Mouse (Mus musculus) neural tube, embryonic 12.5 days (tissue): ENCODE measurements around the gene Aurkb. TPM values are rescaled to one million over a fixed set of nuclear protein-coding genes. Genes with fewer than 3 reads are reported as not detected.

Experiments used
- ATAC-seq: fragments of 200-750 bp; cut with Nextera tagmentation; 2 replicates; pipeline ENCODE4 v1.8.0; 2017; ENCODE audit warnings: low read depth, mild to moderate bottlenecking, moderate TSS enrichment, moderate library complexity; ENCODE audit not compliant: low FRiP score
- H3K27ac ChIP-seq: fragments of 300-500 bp; sonication (generic); 2 replicates; pipeline ENCODE4 v1.5.1; 2016
- H3K27me3 ChIP-seq: fragments of 300-500 bp; sonication (generic); replicated peaks from 2 replicates; pipeline ENCODE4 v1.6.1; 2016; ENCODE audit warnings: mild to moderate bottlenecking
- H3K36me3 ChIP-seq: fragments of 300-500 bp; sonication (generic); 2 replicates; pipeline ENCODE4 v1.6.1; 2016; ENCODE audit warnings: mild to moderate bottlenecking
- H3K4me1 ChIP-seq: fragments of 300-500 bp; sonication (generic); 2 replicates; pipeline ENCODE4 v1.6.1; 2016
- H3K4me2 ChIP-seq: fragments of 300-500 bp; sonication (generic); replicated peaks from 2 replicates; pipeline ENCODE4 v1.6.1; 2016; ENCODE audit warnings: mild to moderate bottlenecking
- H3K4me3 ChIP-seq: fragments of 300-500 bp; sonication (generic); 2 replicates; pipeline ENCODE4 v1.5.1; 2016
- H3K9ac ChIP-seq: fragments of 300-500 bp; sonication (generic); 2 replicates; pipeline ENCODE4 v1.6.1; 2016; ENCODE audit warnings: mild to moderate bottlenecking
- H3K9me3 ChIP-seq: fragments of 300-500 bp; sonication (generic); 2 replicates; pipeline ENCODE4 v1.6.1; 2016; ENCODE audit warnings: mild to moderate bottlenecking
- WGBS: fragments of 180-500 bp; shearing (Covaris S2); methylation state at CpG from one replicate; pipeline ENCODE4 v1.1.7; 2016; 5-methylcytosine and 5-hydroxymethylcytosine counted together
- polyA plus RNA-seq: library from polyadenylated mRNA; unstranded; fragments of >200 nt; fragmentation: Nextera tagmentation; extraction: Ambion mirVana; gene quantifications from 2 replicates; pipeline ENCODE4 v1.2.1, GENCODE M21; 2016

Gene Aurkb
- polyA plus RNA-seq, 1 experiment from 2014 or later, result 98.4 TPM

DNA sequence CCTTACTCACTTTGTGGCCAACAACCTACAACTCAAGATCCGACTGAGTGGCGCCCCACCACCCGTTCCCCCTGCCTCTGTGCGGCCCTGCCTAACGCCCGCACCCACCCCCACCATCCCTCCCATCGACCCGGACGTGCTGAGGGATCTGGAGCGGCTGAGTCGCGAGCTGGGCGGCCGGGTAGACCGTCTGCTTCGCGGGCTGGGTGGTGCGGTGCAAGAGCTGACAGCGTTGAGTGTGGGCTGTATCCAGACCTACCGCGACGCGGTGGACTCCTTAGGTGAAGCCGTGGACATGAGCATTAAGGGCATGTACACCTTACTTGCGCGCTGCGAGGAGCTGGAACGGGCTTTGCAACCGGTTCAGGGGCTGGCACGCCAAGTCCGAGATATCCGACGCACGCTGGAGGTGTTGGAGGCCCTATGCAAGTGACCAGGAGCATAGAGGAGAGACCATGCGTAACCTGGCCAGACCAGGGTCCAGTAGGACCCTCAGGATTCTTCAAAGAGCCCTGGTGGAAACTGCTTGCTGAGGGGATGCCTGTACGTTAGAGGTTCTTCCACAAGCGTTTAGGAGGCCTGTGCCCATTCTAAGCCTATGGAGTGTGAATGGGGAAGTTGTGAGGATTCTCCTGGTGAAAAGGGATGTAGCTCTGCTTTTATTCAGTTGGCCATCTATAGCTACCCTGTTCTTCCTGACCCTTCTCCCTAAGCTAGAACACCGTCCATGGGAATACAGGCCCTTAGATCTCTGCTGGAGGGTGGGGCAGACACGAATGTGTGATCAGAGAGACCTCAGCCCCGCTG lies 15.2 kb downstream of the Aurkb start:
- WGBS, result 2% methylated on average over 40 of the region's 40 CpGs
- H3K9ac ChIP-seq, result peak overlapping the region; percentile 90
- H3K4me2 ChIP-seq, result peak overlapping the region; percentile 97
- H3K9me3 ChIP-seq, result no peaks in the 10 kb centered on the region
- peak overlapping the region; percentile 71; the same call in 1 of the 2 replicates for H3K27ac ChIP-seq
- no peaks in the 10 kb centered on the region for H3K36me3 ChIP-seq
- peak overlapping the region; percentile 75 for H3K4me3 ChIP-seq
- H3K4me1 ChIP-seq, result peaks cover 29% of the 10 kb centered on the region
- ATAC-seq, result no peak; the same call in 1 of the 2 replicates
- no peaks in the 10 kb centered on the region for H3K27me3 ChIP-seq

DNA sequence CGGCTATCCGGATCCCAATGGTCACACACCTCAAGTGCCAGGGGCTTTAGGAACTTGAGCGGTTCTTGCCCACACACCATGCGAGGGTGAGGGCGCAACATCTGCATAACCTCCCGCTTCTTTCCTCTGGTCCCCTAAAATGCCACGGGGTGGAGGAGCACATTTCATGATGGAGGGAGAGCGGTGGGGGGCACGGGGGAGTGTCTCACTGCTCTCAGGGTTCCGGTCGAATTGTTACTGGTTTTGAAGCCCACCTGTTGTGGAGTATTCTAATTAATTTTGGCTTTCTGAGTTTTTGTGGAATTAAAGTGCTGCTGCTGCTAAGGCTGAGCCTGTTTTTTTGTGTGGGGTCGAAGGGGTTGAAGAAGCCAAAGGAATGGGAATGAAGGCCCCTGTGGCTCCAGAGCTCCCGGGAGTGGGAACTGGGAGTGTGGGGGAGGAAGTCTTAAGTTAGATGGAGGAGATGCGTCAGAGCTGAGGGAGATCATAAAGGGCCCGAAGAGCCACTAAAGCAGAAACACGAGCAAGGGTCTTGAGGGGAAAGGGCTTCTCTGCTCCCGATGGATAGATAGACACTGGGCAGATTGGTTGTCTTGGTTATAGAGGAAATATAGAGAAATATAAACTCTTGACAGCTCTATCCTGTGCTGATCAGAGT lies 15.9 kb downstream of the Aurkb start:
- peak overlapping the region; percentile 75 for H3K4me3 ChIP-seq
- peak overlapping the region; percentile 36; the same call in 1 of the 2 replicates for H3K9ac ChIP-seq
- no peaks in the 10 kb centered on the region for H3K9me3 ChIP-seq
- no peaks in the 10 kb centered on the region for H3K36me3 ChIP-seq
- WGBS, result 8% methylated on average over 17 of the region's 17 CpGs
- H3K4me1 ChIP-seq, result peaks cover 36% of the 10 kb centered on the region
- no peak for ATAC-seq
- H3K27ac ChIP-seq, result no peak overlapping the region
- peak overlapping the region; percentile 97 for H3K4me2 ChIP-seq
- H3K27me3 ChIP-seq, result no peaks in the 10 kb centered on the region

DNA sequence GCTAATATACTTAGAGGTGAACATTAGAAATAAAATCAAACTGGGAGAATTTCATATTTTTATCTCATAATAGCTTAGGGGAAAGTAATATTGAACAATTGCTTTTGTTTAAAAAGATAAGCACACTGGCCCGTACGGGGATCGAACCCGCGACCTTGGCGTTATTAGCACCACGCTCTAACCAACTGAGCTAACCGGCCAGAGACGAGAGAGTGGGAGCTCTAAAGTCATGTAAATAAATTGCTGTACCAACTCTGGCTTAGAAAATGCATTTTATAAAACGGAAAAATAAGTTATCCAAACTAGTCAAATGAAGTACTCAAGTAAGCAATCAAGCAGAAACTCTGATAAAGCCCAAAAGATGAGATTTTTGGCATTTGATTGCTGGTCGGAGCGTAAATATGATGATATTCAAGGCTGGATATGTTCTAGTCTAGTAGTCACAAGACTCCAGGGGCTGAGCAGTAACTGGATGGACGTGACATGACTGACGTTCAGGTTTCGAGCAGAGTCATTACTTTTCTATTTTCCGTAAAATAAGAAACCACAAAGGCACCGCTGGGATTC lies 16.8 kb downstream of the Aurkb start:
- Histone ChIP-seq H3K4me3 (peak overlapping the region; percentile 74), H3K4me2 (peak overlapping the region; percentile 97), H3K27me3 (no peaks in the 10 kb centered on the region), H3K36me3 (no peaks in the 10 kb centered on the region), H3K9me3 (no peaks in the 10 kb centered on the region), H3K9ac (no peak overlapping the region), H3K27ac (no peak overlapping the region), H3K4me1 (peaks cover 40% of the 10 kb centered on the region)
- under 1% methylated on average over 17 of the region's 17 CpGs for WGBS
- ATAC-seq, result no peak

DNA sequence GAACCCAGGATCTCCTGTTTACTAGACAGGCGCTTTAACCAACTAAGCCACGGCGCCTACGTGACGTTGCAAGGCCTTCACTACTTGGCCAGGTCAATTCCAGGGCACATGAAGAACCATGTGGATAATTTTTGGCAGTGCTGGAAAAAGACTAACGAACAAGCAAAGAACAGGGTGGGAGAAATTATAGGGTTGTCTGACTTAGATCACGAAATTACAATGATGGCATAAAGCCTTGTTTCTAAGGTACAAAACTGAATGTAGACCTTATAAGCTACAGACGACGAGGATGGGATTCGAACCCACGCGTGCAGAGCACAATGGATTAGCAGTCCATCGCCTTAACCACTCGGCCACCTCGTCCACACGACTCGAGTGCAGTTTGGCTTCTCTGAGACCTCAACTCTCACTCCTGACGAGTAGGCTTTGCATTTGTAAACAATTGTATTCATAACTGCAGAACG lies 17.3 kb downstream of the Aurkb start:
- H3K27me3 ChIP-seq, result no peaks in the 10 kb centered on the region
- H3K4me3 ChIP-seq, result peak overlapping the region; percentile 74
- H3K27ac ChIP-seq, result no peak overlapping the region
- peaks cover 40% of the 10 kb centered on the region for H3K4me1 ChIP-seq
- under 1% methylated on average over 19 of the region's 19 CpGs for WGBS
- H3K9me3 ChIP-seq, result no peaks in the 10 kb centered on the region
- peak; percentile 32; the same call in 1 of the 2 replicates for ATAC-seq
- H3K36me3 ChIP-seq, result no peaks in the 10 kb centered on the region
- H3K4me2 ChIP-seq, result peak overlapping the region; percentile 77
- no peak overlapping the region for H3K9ac ChIP-seq

DNA sequence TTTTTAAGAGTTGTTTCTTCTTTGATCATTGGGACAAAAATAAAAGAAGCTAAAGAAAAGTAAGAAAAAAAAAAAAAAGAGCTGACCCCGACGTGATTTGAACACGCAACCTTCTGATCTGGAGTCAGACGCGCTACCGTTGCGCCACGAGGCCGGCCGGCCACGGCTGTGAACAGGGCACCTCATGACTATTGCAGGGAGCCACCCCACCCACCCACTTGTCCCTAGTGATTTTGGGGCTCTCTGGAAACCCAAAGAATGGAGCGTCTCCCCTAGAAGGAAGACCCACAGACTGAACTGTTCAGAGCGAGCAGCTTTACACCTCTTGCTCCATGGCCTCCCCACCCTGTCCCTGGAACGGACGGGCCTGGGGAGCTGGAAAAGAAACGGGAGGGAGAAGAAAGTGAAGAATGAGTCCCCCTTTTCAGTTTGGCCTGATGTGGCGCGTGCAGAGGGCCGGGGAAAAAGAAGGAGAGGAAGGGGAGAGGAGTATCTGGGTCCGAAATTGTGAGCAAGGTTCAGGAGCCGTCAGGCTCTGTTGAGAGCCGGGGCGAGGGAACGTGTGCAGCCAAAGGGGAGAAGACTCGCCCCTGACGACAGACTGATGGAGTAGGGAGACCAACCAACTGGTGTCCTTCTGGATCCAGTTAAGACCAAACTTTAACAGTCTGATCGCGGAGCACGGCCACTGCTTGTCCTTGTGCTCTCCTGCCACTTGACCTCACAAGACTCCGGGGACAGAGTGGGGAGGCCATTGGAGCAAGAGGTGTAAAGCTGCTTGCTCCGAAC lies 18.2 kb downstream of the Aurkb start:
- H3K4me3 ChIP-seq, result peak overlapping the region; percentile 74
- no peak for ATAC-seq
- no peaks in the 10 kb centered on the region for H3K27me3 ChIP-seq
- H3K9ac ChIP-seq, result peak overlapping the region; percentile 57
- peaks cover 35% of the 10 kb centered on the region for H3K4me1 ChIP-seq
- H3K9me3 ChIP-seq, result no peaks in the 10 kb centered on the region
- WGBS, result under 1% methylated on average over 31 of the region's 31 CpGs
- H3K27ac ChIP-seq, result no peak overlapping the region
- H3K4me2 ChIP-seq, result peak overlapping the region; percentile 77
- no peaks in the 10 kb centered on the region for H3K36me3 ChIP-seq

DNA sequence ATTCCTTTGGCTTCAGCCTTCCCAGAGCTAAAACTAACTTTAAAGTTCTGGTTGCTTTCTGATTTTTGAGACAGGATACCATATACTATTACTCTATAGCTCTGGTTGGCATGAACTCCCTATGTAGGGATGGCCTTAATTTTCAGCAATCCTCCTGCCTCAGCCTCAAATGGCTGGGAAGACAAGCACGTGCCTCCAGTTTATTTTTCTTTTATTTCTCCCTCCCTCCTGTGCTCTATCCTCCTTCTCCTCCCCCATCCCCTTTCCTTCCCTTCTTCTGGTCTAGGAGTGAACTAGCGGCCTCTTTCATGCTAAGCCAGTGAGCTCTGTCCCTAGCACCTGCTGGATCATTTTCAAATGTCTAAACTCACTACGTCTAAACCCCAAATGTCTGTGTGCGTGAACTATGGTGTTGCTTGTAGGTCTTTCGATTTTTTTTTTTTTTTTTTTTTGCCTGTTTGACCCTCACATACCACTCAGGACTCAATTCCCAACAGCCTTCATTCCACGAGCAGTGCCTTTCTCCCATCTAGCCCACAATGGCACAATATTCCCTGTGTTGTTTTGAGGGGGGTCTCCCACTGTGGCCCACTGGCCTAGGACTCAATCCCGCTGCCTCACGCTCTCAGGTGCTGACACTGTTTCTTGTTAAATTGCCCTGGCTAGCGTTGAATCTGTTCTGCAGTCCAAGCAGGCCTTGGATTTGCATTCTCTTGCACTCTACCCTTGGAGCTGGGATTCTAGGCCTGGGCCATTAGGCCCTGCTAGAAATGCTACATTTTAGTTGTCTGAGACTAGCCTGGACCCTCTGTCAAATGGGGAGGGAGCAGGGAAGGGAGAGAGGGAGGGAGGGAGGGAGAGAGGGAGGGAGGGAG lies 19.0 kb downstream of the Aurkb start:
- Histone ChIP-seq H3K4me2 (peak overlapping the region; percentile 77), H3K9me3 (no peaks in the 10 kb centered on the region), H3K36me3 (no peaks in the 10 kb centered on the region), H3K9ac (peak overlapping the region; percentile 57), H3K27me3 (no peaks in the 10 kb centered on the region), H3K27ac (no peak overlapping the region), H3K4me1 (peaks cover 35% of the 10 kb centered on the region), H3K4me3 (peak overlapping the region; percentile 74)
- ATAC-seq, result no peak
- WGBS, result 53% methylated on average over 9 of the region's 9 CpGs

DNA sequence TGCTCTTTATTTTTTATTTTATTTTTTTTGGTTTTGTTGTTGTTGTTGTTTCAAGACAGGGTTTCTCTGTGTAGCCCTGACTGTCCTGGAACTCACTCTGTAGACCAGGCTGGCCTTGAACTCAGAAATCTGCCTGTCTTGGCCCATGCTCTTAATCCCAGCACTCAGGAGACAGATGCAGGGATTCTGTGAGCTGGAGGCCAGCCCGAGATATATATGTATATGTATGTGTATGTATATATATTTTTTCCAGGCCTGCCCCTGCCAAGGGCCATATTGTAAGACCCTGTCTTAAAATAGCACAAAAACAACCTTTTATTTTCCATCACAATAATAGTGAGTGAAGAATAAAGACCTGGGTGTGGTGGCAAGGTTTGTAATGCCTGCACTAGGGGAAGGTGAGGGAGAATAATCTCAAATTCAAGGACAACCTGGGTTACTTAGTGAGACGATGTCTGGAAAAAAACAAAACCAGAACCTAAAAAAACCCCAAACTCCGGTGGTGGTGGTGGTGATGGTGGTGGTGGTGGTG lies 20.0 kb downstream of the Aurkb start:
- no peaks in the 10 kb centered on the region for H3K27me3 ChIP-seq
- H3K4me1 ChIP-seq, result peaks cover 32% of the 10 kb centered on the region
- no peaks in the 10 kb centered on the region for H3K9me3 ChIP-seq
- H3K4me2 ChIP-seq, result peak overlapping the region; percentile 89
- no peak overlapping the region for H3K4me3 ChIP-seq
- no peaks in the 10 kb centered on the region for H3K36me3 ChIP-seq
- H3K9ac ChIP-seq, result no peak overlapping the region
- no peak overlapping the region for H3K27ac ChIP-seq
- no peak for ATAC-seq
- WGBS, result 59% methylated on average over 3 of the region's 3 CpGs

DNA sequence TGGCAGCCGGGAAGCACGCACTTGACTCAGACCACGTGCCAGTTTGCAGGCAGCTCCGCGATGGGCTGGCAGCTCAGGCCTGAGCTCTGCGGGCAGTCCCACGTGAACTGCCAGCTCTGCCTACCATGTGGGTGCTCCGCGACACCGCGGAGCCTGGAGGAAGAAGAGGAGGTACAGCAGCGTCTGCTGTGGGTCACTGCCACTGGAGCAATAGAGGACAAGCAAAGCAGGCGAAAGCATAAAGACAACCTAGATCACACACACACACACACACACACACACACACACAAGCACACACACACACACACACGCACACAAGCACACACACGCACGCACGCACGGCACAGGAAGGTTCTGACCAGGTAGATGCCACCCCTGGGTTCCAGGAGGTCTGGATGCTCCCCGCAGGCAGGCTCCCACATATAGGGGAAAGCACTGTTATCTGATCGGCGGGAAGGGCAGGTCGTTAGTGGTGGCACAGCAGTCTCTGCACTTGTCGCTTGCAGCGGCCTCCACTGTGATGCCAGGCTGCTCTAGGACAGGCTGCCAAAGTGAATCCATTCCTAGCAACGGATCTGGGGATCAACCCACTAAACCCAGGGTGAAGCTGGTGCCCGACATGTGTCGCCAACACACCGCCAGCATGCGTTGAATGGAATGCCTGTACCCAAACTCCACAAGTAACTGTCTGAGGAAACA lies 20.9 kb downstream of the Aurkb start:
- Histone ChIP-seq H3K27me3 (no peaks in the 10 kb centered on the region), H3K4me2 (peak overlapping the region; percentile 89), H3K9ac (peak overlapping the region; percentile 56), H3K4me1 (peaks cover 28% of the 10 kb centered on the region), H3K36me3 (no peaks in the 10 kb centered on the region), H3K4me3 (peak overlapping the region; percentile 34), H3K9me3 (no peaks in the 10 kb centered on the region), H3K27ac (no peak overlapping the region)
- no peak for ATAC-seq
- 1% methylated on average over 29 of the region's 29 CpGs for WGBS

DNA sequence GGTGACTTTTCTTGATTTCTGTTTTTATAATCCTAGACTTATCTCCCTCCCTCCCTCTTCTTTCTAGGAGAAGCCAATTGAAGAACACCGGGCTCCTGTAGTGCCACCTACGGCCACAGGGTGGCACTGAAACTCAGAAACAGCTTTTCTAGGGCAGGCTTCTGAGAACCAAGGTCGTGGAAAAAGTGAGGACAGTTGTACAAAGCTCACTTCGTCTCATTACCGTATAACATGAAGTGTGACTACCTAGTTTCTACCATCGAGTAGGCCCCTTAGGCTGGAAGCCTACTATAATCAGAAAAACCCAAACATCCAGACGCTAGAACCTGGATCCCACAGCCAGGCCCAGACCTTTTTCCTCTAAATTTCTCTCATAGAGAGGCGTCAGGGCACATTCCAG lies 21.5 kb downstream of the Aurkb start:
- 11% methylated on average over 8 of the region's 8 CpGs for WGBS

DNA sequence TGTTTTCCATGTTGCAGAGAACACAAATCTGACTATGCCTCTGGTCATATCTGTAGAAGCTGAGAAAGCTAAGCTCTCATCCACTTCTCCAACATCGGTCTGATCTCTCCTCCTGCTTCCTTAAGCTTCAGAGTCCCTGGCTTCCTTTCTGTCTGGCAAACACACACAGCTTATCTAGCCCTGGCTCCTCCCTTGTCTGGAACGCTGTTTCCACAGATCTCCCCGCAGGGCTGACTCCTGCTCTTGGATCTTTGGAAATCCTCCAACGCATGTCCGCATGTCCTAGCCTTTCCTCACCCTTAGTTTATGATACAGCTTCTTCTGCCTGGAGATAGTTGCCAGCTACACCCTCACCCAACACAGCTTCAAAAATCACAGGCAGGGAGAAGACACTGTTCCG lies 22.2 kb downstream of the Aurkb start:
- no peak overlapping the region for H3K9ac ChIP-seq
- WGBS, result 67% methylated on average over 6 of the region's 6 CpGs
- ATAC-seq, result no peak

More for the DNA sequence above, 21.5 kb downstream of the Aurkb start:
- H3K9ac ChIP-seq, result no peak overlapping the region
- no peaks in the 10 kb centered on the region for H3K9me3 ChIP-seq
- no peaks in the 10 kb centered on the region for H3K36me3 ChIP-seq
- H3K4me3 ChIP-seq, result no peak overlapping the region
- H3K27ac ChIP-seq, result no peak overlapping the region
- no peak for ATAC-seq
- peak overlapping the region; percentile 89 for H3K4me2 ChIP-seq
- H3K27me3 ChIP-seq, result no peaks in the 10 kb centered on the region
- peaks cover 27% of the 10 kb centered on the region for H3K4me1 ChIP-seq

More for the DNA sequence above, 22.2 kb downstream of the Aurkb start:
- H3K27me3 ChIP-seq, result no peaks in the 10 kb centered on the region
- no peak overlapping the region for H3K27ac ChIP-seq
- peaks cover 32% of the 10 kb centered on the region for H3K4me1 ChIP-seq
- H3K4me3 ChIP-seq, result no peak overlapping the region
- no peak overlapping the region for H3K4me2 ChIP-seq
- H3K36me3 ChIP-seq, result no peaks in the 10 kb centered on the region
- H3K9me3 ChIP-seq, result no peaks in the 10 kb centered on the region
